Mouse (Mus musculus): ENCODE data around the gene Tgfbr3l.
"Not testable (repeated sequence)": the region's sequence is repeated elsewhere in the genome, so short reads cannot be mapped to it uniquely, and the experiment has no call there.

Gene Tgfbr3l

DNA sequence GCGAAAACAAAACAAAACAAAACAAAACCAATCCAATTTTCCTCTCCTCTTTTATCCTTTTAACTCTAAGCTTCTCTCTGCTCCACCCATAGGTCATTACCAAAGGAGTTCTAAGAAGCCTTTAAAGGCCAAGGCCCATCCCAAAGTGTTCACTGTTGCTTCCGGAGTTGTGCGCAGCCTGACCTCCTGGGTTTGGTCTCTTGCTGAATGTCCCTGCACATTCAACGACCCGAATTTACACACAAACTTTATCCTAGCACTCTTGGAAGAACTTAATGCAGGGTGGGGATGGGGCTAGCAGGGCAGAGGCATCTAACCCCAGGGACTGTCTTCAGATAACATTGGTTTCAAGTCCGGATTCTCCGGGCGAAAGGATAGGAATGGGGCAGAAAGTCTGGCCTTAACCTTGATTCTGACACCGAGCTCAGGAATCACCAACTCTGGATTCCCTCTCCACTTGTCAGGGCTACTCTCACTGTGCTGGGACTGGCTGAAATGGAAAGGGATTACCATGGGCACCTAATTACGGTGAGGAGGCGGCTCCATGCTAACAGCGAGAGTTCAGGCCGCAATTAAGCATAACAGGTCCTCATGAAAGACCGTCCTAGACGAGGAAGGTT is 10.1 kb upstream of the Tgfbr3l start:
- DNase-seq (ENCODE audit: low spot score): no peak

GRCm38 (mm10) chr8:4238434-4239192 is 9.4 kb upstream of the Tgfbr3l start, which contains the start of the genes Map2k7 and Gm49320:
Map2k7 (plus strand) TSS chr8:4238740.
Gm49320 (plus strand) TSS chr8:4238865.
- DNase-seq (ENCODE audit: low spot score): peak; percentile 100

DNA sequence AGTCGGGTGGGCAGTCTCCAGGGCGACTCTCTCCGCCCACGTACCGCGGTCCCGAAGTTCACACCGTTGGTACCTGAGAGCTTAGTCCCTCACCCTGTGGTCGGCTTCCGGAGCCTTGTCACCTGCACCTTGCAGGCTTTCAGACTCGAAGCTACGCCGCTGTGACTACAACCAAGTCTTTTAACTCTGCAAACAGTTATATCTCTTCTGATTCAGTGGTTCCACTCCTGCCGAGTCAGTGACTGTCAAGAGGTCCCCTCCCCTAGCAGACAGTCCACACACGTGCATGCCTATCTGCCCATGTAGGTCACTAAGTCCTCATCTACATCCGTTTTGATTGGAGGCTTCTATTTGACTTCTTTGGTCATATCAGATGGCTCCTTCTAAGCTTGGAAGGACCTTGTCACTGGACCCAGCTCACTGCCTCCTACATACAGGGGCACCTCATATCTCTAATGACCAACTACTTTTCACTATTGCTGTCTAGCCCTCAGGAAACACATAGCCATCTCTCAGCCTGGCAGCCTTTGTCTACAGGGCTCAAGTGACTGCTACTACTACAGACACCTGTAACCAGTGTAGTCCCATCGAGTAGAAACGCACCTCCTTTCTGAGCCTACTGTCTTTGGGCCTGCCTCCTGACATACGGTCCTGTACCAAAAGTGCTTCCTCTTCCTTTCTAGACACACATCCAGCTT is 8.7 kb upstream of the Tgfbr3l start:
- DNase-seq (ENCODE audit: low spot score): no peak

DNA sequence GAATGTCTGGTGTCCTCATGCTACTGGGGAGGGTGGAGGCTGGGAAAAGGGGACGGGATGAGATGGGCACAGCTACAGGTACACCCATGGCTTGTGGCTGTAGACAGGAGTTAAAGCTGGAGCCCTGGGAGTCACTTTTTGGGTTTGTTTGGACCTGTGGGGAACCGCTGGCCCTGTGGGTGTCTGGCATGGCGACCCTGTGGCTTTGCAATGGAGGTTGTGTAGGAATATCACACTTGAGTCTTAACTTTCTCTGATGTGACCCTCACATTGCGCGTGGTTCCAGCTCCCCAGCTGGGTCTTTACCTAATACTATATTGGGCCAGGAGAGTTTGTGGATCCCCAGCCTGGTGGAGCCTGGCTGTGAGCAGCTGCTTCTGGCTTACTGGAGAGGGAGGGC is 3.0 kb upstream of the Tgfbr3l start:
- DNase-seq (ENCODE audit: low spot score): no peak

DNA sequence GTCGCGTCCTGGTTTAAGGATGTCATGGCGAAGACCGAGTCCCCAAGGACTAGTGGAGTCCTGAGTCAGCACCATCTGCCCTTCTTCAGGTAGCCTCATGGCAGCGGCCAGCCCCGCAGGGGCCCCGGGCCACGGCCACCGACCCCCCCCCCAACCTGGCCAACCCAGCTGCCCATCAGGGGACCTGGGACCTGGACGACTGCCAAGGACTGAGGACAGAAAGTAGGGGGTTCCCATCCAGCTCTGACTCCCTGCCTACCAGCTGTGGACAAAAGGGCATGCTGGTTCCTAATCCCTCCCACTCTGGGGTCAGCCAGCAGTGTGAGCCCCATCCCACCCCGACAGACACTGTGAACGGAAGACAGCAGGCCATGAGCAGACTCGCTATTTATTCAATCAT is 2.3 kb upstream of the Tgfbr3l start:
- DNase-seq (ENCODE audit: low spot score): no peak

DNA sequence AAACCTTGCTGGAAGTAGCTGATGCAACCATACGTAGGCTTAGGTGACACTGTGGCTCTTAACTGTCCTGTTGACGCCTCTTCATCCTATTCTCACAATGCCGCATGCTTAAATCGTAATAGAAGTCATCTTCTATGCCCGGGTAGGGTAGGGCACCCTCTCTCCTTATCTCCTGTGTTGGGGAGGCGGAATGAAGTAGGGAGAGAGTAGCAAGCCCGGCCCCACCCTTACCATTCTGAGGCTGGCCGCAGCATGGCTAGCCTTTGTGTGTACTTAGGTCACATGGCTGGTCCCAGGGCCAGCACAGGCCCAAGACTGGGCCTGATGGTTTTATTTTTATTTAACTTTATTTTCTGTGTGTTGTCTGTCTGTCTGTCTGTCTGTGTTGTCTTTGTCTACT is 773 bp upstream of the Tgfbr3l start:
- DNase-seq (ENCODE audit: low spot score): no peak

GRCm38 (mm10) chr8:4249213-4249612 is 1.2 kb downstream of the Tgfbr3l start:
- no peak for DNase-seq (ENCODE audit: low spot score)

DNA sequence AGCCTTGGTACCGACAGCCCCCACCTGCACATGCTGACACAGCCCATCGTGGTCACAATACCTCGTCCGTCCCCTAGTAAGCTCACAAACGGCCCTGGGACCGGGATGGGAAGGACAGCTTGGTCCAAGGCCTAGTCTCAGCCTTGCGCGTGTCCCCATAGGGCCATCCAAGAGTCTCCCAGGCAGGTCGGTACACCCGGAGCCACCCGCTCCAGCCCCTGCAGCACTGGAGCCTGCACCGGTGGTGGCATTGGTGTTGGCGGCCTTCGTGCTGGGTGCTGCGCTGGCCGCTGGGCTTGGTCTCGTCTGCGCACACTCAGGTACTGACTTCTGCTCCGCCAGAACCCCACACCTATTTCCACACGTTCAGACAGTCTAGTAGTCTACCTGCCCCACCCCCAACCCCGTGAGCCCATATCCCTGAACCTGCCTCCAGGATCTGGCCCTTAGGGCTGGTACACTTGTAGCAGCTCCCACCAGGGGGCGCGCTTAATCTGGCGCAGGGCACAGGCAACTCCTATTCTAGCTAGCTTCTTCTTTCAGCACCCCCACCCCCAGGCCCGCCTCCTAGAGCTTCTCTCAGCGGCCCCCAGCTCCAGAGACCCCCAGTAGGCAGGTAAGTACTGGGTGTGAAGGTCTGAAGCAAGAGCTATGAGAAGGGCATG is 2.4 kb downstream of the Tgfbr3l start:
- DNase-seq (ENCODE audit: low spot score): peak; percentile 86

GRCm38 (mm10) chr8:4252116-4252760 is 4.2 kb downstream of the Tgfbr3l start:
- DNase-seq (ENCODE audit: low spot score): no peak

DNA sequence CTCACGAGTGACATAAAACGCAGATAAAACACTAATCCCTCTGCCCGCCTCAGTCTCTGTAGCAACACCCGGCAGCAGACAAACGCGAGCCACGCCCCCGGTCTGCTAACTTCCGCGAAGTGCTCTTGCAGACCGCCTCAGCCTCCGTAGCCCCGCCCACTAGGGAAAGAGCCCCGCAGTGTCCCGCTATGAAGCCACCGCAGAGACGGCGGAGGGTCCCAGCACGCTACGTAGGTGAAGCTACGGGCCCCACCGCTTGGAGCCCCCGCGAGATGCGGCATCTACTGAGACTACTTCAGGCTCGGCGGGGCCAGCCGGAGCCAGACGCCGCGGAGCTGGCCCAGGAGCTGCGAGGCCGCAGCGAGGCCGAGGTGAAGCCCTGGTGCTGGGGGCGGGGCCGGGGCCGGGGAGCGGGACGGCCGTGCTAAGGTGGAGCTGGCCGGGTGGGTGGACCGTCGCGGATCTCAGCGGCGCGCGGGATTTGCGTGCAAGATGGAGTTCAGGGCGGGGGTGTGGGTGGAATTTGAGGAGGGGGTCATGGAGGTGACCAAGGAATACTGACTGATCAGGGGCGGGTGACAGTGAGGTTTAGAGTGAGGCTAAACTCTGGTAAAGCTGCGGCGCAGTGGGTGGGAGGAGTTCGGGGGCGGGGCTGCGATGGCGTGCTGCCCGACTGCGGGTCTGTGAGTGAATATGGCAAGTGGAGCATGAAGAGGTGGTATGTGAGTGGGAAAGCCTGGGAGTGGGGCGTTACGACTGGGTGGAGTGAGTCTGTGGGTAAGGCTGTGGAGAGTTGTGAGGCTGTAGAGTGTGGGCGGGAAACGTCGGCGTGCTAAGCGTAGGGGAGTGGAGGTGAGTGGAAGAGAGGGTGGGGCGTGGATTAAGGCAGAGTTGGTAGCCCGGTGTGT is 5.2 kb downstream of the Tgfbr3l start, which contains the start of gene Snapc2:
TSS of gene Snapc2 (plus strand) at position 147 of the 908 bp plus-strand sequence.
- DNase-seq (ENCODE audit: low spot score): peak; percentile 97

GRCm38 (mm10) chr8:4254001-4254400 is 6.0 kb downstream of the Tgfbr3l start:
- DNase-seq (ENCODE audit: low spot score): peak; percentile 67

GRCm38 (mm10) chr8:4255471-4255870 is 7.5 kb downstream of the Tgfbr3l start:
- not testable (repeated sequence) for DNase-seq (ENCODE audit: low spot score)

DNA sequence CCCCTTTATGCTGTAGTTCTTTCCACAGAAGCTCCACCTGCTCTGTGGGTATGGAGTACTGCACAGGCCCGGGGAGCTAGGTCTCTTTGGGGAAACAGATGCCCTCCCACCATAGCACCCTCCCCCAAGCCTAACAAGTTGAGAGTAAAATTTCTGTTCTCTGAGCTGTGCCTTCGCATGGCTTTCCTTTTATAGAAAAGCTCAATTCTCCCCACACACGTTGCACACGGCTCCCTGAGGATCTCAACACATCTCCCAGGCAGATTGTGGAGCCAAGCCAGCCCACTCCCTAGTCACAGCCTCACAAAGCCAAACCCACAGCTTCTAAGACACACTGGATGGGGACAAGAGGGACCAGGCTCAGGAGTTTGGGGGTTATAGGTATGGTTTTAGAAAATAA is 8.9 kb downstream of the Tgfbr3l start:
- DNase-seq (ENCODE audit: low spot score): no peak

DNA sequence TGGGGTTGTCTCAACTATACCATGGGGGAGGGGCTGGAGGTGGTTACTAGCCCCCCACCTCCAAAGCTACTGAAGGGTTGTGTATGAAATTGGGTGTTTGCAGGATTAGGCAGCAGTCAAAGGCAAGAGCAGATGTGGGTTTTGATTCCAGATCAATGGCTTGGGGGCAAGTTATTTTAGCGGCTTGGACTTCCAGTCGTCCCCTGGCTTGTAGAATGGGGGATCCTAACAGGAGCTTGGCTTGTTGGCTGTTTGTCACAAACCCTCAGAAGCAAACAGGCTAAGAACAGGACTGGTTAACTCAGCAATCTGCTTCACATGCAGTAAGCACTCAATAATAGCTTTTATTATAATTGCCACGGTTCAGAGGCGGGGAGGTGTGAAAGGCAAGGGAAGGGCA is 9.3 kb downstream of the Tgfbr3l start:
- DNase-seq (ENCODE audit: low spot score): no peak

GRCm38 (mm10) chr8:4258233-4258632 is 10.2 kb downstream of the Tgfbr3l start:
- peak; percentile 78 for DNase-seq (ENCODE audit: low spot score)

DNA sequence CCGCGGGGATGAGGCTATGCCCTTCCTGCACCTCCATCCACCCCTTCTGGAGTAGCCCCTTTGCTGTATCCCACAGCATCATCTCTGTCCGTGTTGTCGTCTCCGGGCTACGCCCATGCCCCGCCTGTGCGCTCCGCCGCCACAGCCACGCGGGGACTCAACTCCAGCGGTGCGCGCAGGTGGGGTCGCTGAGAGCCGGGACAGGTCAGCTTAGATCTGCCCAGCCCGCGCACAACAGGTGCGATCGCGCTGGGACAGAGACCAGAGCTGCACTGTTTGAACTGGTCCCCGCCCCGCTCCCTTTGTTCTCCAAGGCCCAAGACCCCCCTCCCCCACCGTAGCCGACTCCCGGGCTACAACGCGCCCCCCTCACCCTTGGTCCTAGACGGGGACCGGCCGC is 10.7 kb downstream of the Tgfbr3l start:
- no peak for DNase-seq (ENCODE audit: low spot score)

- DNase-seq (ENCODE audit: low spot score): peak; percentile 97
Measured at GRCm38 (mm10) chr8:4259125-4259804, 11.3 kb downstream of the Tgfbr3l start, which contains the start of gene Ctxn1. Ctxn1 (minus strand) TSS chr8:4259274.

DNA sequence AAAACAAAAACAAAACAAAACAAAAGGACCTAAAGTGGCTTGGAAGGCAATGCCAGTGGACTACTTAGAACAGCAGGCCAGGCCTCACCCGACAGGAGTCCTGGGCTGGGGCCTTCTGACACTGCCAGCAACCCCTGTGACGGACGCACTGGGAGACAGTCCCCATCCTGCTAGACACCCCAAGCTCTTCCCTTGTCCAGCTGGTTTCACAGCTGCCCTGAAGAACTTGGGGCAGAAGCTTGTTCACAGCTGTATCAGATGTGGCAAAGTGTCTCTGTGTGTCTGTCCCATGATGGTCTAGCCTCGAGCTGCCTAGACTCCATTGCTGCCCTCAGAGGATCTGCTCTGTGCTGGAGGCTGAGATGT is 11.8 kb downstream of the Tgfbr3l start:
- DNase-seq (ENCODE audit: low spot score): no peak

DNA sequence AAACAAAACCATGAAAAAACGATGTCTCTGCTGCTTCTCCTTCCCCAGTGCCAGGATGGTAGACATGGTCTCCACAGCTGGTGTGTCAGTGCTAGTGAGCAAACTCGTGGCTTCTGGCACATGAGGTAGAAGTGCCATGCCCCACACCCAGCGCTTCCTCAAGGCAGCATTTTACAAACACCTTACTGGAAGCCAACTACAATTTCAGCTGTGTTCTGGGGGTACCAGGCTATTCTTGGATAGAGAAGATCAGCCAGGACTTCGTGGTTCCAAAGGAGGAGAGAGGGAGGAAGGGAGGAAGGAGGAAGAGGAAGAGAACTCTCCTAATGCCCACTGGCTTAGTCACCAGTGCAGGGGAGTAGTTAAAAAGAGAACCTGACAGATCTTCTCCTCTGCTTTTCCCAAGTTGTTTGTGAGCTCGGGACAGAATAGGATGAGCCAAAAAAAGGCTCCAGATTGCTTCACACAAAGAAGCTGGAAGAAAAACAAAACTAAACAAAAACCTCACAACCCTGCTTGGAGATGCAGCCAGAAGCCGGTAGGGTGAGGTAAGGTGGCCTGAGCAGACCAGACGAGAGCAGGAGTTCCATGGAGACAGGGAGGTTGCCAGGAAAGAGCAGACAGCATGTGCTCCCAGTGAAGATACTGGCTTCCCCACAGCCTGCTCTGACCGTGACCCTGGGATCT is 15.2 kb downstream of the Tgfbr3l start:
- DNase-seq (ENCODE audit: low spot score): no peak

All from urinary bladder, postnatal 14 days (tissue).